Mouse (Mus musculus): ENCODE measurements at regions not wholly inside any gene's neighbourhood (a gene's known extent, or its start where the extent isn't known, plus 50 kb on each side); places are given as distances from the start of the nearest gene placed in this dataset.

- DNase-seq (ENCODE audit: low read depth): peak; percentile 80
These were observed 100.7 kb downstream of the Chic2 start for GRCm38 (mm10) chr5:74943737-74944403.

- DNase-seq (ENCODE audit: low read depth): no peak
These were observed 103.1 kb downstream of the Chic2 start for GRCm38 (mm10) chr5:74941426-74941825.

DNA sequence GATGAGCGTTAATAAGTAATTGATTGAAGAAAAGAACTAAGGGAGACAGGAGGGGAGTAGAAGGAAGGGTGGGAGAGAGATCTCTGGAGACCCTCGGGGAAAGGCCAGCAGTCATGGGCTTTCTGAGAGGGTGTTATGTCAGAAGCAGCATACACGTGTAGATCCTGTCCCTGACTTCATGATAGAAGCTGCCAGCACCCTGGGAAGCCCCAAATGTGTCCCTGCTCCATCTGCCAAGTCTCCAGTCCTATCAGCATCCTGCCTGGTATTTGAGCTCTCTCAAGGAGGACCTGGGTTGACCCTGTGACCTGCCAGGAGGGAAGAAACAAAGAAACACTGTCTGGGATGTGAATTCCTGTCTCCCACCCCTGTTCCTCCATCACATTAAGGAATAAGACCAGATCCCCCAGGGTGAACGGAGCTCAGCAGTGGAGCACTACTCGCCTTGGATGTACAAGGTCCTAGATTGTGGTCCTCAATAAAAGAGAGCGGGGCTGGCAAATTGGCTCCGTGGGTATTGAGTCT is 107.1 kb downstream of the Chic2 start:
- no peak for DNase-seq (ENCODE audit: low read depth)

DNA sequence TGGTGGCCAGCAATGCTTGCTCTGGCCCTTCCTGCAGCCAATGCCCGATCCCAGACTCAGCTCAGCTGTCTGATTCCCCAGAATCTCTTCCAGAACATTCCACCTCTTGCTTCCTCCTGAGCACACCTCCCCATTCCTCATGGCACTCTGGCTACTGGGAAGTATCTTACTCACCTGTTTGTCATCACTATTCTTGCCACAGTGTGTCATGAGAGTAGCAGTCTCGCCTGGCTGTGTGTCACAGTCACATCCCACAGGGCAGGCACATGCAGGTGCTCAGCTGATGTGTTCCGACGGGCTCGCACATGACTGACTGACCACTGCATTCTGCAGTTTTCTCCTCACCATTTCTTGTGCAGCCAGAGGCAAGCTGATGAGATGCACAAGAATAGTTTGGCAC is 108.5 kb downstream of the Chic2 start:
- DNase-seq (ENCODE audit: low read depth): no peak

DNA sequence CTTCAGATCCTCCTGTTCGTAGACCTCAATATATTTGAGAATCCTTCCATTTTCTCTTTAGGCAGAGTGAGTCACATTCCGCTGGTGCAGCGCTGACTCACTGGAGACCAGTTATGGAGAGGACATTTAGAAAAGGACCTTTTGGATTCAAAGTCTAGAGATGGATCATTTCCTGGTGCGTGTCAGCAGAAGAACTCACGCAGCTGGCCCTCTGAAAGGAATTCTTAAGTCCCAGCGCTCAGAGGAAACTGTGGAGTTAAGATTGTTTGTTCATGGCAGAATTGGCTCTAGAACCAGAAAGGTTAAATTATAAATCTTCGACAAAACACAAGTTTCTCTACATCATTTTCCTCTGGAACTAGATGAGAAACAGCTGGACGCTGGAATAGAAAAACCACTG is 108.9 kb downstream of the Chic2 start:
- no peak for DNase-seq (ENCODE audit: low read depth)

DNA sequence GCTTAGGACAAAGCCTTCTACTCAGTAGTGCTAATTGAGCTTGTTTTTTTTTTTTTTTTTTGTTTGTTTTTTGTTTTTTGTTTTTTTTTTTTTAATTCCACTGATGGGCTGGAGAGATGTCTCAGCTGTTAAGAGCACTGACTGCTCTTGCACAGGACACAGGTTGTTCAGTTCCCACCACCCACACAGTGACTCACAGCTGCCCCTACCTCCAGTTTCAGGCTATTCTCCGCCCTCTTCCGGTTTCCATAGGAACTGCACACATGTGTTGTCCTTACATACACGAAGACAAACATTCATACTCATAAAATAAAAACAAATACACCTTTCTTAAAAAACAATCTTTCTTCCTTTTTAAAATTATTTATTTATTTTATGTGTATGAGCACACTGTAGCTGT is 111.3 kb downstream of the Chic2 start:
- no peak for DNase-seq (ENCODE audit: low read depth)

DNA sequence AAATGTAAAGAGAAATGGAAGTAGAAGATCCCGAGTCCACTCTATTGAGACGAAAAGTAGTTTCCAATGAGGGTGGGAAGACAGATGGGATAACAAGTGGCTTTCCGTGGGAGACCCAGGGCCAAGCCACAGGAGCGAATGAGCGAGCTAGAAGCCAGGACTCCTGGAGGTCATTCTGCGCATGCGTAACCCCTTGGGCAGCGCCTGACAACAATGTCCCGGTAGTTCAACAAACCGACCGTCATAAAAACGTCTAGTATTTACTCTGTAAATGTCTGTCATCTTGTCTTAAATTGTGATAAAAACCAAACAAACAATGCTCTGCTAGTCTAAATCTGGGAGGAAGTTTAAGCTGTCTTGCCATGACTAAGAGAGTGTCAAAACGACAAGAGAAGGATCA is 112.4 kb downstream of the Chic2 start:
- no peak for DNase-seq (ENCODE audit: low read depth)

DNA sequence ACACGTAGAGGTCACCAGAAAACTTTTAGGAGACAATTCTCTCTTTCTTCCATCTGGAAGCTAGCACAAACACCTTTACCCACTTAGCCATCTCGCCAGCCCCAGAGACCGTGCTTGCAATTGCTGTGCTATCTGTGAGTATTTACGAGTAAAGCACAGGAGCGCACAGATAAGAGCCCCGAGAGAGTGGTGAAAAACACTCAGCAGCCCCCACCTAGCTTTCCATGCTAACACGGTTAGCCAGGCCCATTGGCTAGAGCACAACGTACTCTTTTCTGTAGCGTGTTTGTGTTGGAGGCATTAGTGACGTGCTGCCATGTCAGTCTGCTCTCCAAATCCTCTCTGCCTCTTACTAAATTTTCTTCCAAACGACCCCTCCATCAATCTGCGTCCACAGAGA is 112.8 kb downstream of the Chic2 start:
- no peak for DNase-seq (ENCODE audit: low read depth)

- DNase-seq (ENCODE audit: low read depth): no peak
These were observed 117.0 kb downstream of the Chic2 start for GRCm38 (mm10) chr5:74927543-74927942.

DNA sequence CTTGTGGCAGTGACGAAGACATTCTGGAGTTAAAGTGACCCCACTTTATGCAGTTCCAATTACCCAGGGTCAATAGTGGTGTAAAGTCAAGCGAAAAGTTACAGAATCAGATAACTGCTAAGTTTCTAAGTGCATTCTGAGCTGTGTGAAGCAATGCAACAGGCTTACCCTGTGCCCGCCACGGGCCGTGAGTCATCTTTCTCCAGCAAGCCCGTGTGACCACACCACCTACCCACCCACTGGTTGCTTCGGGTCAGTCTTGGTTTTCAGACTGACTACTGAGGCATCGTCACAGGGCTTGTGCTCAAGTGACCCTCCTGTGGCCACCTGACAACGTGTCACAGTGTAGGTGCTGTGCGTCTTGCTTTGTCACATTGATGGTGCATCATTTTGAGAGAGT is 118.8 kb downstream of the Chic2 start:
- DNase-seq (ENCODE audit: low read depth): no peak

DNA sequence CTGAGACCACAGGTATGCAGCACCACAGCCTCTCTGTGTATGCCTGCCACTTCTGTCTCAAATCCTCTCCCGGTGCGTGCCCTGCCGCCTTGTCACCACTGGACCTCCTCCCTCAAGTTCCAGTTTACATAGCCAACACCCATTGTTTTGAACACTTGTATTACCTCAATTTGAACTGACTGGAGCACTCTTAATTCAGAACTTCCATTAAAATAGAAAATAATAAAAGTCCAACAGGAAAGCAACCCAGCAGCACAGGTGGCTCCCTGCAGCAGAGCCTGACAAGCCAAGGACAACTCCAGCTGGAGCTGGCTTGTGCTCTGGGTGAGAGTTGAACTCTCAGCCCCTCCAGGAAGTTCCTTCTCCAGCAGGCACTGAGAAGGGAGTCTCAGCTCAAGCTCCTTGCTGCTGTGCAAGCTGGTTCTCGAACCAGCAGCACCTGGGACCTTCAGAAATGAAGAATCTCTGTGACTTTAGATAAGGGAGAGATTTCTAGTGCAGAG is 120.5 kb downstream of the Chic2 start:
- DNase-seq (ENCODE audit: low read depth): no peak

DNA sequence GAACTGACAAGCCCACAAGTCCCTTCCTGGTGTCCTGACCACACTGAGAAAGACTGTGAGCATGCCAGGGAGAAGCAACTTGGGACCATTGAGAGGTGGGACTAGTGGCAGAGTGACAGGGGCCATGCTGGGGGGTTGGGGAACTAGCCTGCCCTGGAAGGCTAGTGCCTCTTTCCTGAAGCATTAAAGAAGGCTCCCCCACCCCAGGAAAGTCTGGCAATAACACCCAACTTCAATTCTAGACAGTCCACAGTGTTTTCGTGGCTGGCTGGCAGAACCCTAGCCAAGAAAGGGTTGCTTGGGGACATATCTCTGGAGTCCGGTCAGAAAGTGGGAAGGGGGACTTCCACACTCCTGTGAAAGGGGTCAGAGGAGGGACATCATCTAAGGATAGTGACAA is 121.2 kb downstream of the Chic2 start:
- no peak for DNase-seq (ENCODE audit: low read depth)

- DNase-seq (ENCODE audit: low read depth): no peak
These were observed 121.7 kb downstream of the Chic2 start for GRCm38 (mm10) chr5:74922881-74923280.

DNA sequence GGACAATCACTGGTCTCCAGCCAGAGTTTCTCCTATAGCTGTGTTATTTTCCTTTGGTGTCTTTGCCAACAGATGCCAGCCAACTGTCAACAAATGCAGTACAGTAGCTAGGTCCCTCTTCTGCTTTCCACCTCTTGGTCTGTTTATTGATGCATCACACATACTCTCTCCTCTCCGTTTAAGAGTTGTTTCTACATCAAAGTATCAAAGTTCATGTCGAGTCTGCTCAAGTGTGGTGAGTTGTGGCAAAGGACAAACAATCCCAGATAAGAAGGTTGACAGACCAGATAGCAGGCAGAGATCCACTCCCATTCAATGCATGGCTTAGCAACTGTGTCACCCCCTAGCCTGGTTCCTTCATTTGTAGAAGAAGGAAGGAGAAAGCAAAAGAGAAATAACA is 123.6 kb downstream of the Chic2 start:
- DNase-seq (ENCODE audit: low read depth): no peak

GRCm38 (mm10) chr5:74920490-74920889 is 124.1 kb downstream of the Chic2 start:
- DNase-seq (ENCODE audit: low read depth): no peak

DNA sequence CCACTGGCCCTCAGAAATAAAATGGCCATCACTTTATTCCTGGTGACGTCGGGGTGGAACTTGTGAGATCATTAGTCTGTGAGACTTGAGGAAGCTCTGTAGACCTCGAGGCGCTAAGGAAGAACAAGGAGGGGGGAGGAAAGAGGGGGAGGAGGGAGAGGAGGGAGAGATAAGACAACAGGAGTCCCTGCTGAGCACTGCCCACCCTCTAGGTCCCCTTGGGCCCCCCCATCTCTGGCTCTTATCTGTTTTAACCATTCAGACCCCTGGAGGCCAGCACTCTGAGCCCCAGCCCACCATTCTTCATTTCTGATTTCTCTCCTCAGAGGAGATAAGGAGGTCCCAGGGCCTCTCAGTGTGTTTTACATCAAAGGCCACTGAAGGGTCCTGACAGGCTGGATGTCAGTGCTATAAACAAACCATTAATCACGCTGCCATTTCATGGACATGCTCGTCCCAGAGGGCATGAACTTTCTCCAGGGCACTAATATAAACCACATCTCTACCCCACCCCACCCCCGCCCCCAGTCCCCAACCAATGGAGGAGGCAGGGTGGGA is 139.0 kb downstream of the Chic2 start:
- DNase-seq (ENCODE audit: low read depth): no peak

DNA sequence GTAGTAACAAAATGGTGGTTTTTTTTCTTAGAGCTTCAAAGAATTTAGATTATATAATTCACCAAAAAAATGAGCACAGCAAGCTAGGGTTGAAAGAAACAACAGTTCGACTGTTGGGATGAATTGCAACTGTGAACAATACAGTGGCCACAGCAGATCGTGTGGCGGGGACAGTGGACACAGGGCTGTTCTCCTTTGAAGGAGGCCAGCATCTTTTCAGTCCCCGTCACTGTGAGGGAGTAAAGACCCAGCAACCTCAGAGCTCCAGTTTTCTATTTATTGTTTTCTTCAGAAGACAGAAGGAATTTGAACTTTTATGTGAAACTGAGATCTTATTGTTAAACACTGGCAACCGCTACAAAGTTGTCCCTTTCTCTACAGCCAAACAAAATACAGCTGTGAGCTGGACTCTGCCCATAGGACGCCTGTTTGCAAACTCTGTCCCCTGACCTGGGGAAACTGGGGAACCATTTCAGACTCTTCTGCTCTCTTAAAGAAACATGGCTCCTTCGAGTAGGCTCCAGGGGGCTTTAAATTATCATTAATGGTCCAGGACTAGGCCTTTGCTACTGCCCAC is 139.6 kb downstream of the Chic2 start:
- DNase-seq (ENCODE audit: low read depth): no peak

DNA sequence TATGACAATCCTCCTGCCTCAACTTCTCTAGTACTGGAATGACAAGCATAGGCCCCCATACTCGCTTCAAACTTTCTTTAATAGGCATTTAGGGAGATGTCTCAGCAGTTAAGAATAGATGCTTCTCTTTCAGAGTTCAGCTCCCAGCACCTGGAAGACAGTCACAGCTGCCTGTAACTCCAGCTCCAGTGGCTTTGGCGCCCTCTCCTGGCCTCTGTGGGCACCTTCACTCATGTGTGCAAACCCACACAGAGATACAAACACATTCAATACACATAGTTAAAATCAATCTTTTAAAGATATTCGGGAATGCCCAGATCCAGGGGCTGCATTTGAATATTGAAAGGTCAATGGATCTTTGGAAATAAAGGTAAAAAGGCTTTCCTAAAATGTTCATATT is 140.2 kb downstream of the Chic2 start:
- DNase-seq (ENCODE audit: low read depth): no peak

- no peak for DNase-seq (ENCODE audit: low read depth)
These were observed 140.9 kb downstream of the Chic2 start for GRCm38 (mm10) chr5:74903711-74904110.

DNA sequence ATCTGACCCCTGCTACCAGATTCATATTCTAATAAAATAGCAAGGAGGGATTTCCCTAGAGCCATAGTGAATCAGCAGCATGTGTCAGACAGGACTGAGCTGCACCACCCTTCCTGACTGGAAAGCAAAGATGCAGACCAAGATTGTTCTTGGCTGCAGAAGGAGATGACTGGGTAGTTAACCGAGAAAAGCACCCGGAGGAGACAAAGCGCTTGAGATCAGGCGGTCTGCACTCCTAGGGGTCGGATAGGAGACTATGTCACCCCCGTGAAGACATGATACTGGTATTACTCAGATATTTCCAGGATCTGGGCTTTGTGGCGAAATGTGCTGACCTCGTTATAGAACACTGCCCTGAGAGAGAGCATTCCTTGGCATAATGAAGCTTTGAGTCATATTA is 147.4 kb downstream of the Chic2 start:
- no peak for DNase-seq (ENCODE audit: low read depth)

DNA sequence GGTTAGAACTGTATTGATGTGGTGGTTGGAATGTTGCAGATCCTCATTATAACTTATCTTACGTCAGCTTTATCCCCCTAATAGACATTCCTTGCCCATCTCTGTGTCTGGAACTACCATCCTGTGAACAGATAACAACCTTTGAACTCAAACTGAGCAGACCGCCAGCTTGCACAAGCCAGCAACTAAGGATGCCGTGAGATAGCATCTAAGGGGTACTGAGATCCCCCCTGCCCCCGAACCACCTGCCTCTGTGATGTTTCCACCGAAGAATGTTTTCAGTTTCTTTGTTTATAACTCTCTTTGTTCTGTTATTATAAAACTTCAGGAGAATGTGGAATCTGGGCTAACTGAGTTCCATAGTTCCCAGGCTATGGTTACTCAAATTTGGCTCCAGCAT is 151.3 kb downstream of the Chic2 start:
- no peak for DNase-seq (ENCODE audit: low read depth)

- DNase-seq (ENCODE audit: low read depth): no peak
These were observed 153.0 kb downstream of the Chic2 start for GRCm38 (mm10) chr5:74891541-74891940.

GRCm38 (mm10) chr5:74888934-74889333 is 155.6 kb downstream of the Chic2 start:
- DNase-seq (ENCODE audit: low read depth): no peak

- DNase-seq (ENCODE audit: low read depth): no peak
These were observed 158.6 kb downstream of the Chic2 start for GRCm38 (mm10) chr5:74885958-74886357.
